Mouse (Mus musculus) CH12.LX (cell line): ENCODE results near the gene Pop4. TPM values are rescaled to one million over a fixed set of nuclear protein-coding genes. Genes with fewer than 3 reads are reported as not detected.

ENCODE experiments used
- DNase-seq: peaks from one replicate; pipeline ENCODE4 v3.0.0-alpha.2; 2013; ENCODE audit errors: extremely low read depth
- H3K27ac ChIP-seq: 2 replicates; pipeline ENCODE4 v1.5.1; 2012; ENCODE audit warnings: low read depth, mild to moderate bottlenecking, control low read depth, moderate library complexity; ENCODE audit not compliant: insufficient read depth
- H3K27me3 ChIP-seq: replicated peaks from 2 replicates; pipeline ENCODE3; 2012; ENCODE audit warnings: inconsistent platforms
- H3K36me3 ChIP-seq, 2 experiments: replicated peaks in 1 of 2; 2 replicates each; pipeline versions ENCODE3 to v1.6.1; 2012; ENCODE audit warnings: inconsistent platforms in 1 of 2, low read length in 1 of 2, mild to moderate bottlenecking in 1 of 2, mixed read lengths in 1 of 2, moderate library complexity in 1 of 2; ENCODE audit not compliant: control insufficient read depth in 1 of 2, insufficient read depth in 1 of 2
- H3K4me1 ChIP-seq, 2 experiments: 2 replicates each; pipeline ENCODE4 v1.6.1; 2012; ENCODE audit warnings: inconsistent platforms in 1 of 2, moderate library complexity in 1 of 2; ENCODE audit not compliant: insufficient read depth in 2 of 2, control insufficient read depth in 1 of 2
- H3K4me2 ChIP-seq: 2 replicates; pipeline ENCODE4 v1.6.1; 2012; ENCODE audit warnings: low read depth, mild to moderate bottlenecking, control low read depth; ENCODE audit not compliant: poor library complexity, insufficient read depth, severe bottlenecking
- H3K4me3 ChIP-seq, 3 experiments: fragments of 150-350 bp in 1 of 3; sonication (generic) in 1 of 3; replicated peaks in 1 of 3; 2 replicates each; pipeline versions ENCODE3 to v1.5.1; 2011 to 2012; ENCODE audit warnings: low read depth in 2 of 3, low read length in 2 of 3, mild to moderate bottlenecking in 2 of 3, moderate library complexity in 2 of 3, control low read depth in 1 of 3, improper control_type of control experiment in 1 of 3, inconsistent platforms in 1 of 3, mixed read lengths in 1 of 3; ENCODE audit not compliant: poor library complexity in 1 of 3
- H3K79me2 ChIP-seq: replicated peaks from 2 replicates; pipeline ENCODE4 v1.6.1; 2012; ENCODE audit warnings: mild to moderate bottlenecking, moderate library complexity; ENCODE audit not compliant: control insufficient read depth, poor library complexity, insufficient read depth, severe bottlenecking; ENCODE audit errors: extremely low read depth
- H3K9ac ChIP-seq: 2 replicates; pipeline ENCODE4 v1.6.1; 2012; ENCODE audit warnings: low read depth, mild to moderate bottlenecking, control low read depth, moderate library complexity; ENCODE audit not compliant: insufficient read depth
- H3K9me3 ChIP-seq: replicated peaks from 2 replicates; pipeline ENCODE3; 2012; ENCODE audit warnings: low read length, inconsistent platforms, mixed read lengths
- BHLHE40 ChIP-seq: IDR thresholded peaks from 2 replicates; pipeline ENCODE4 v1.6.1; 2011; ENCODE audit warnings: mild to moderate bottlenecking, low read depth, low read length, improper control_type of control experiment
- CHD2 ChIP-seq: IDR thresholded peaks from 2 replicates; pipeline ENCODE4 v1.6.1; 2011; ENCODE audit warnings: low read length, improper control_type of control experiment
- E2F4 ChIP-seq: IDR thresholded peaks from 2 replicates; pipeline ENCODE4 v1.6.1; 2011; ENCODE audit warnings: low read depth, low read length, improper control_type of control experiment; ENCODE audit not compliant: insufficient replicate concordance
- ELF1 ChIP-seq: IDR thresholded peaks from 2 replicates; pipeline ENCODE4 v1.6.1; 2014; ENCODE audit warnings: low read depth, mild to moderate bottlenecking, inconsistent platforms, low read length, improper control_type of control experiment
- EP300 ChIP-seq: IDR thresholded peaks from 2 replicates; pipeline ENCODE4 v1.6.1; 2011; ENCODE audit warnings: low read length, improper control_type of control experiment
- ETS1 ChIP-seq: conservative IDR thresholded peaks from 2 replicates; pipeline ENCODE4 v1.6.1; 2012; ENCODE audit warnings: low read depth, mild to moderate bottlenecking, inconsistent platforms, low read length, improper control_type of control experiment, moderate library complexity
- GABPA ChIP-seq: IDR thresholded peaks from 2 replicates; pipeline ENCODE4 v1.6.1; 2012; ENCODE audit warnings: low read depth, low read length, improper control_type of control experiment, inconsistent platforms; ENCODE audit not compliant: insufficient replicate concordance
- HCFC1 ChIP-seq: IDR thresholded peaks from 2 replicates; pipeline ENCODE4 v1.6.1; 2012; ENCODE audit warnings: low read depth, mild to moderate bottlenecking, inconsistent platforms, low read length, improper control_type of control experiment
- IRF4 ChIP-seq: IDR thresholded peaks from 2 replicates; pipeline ENCODE4 v1.6.1; 2014; ENCODE audit warnings: low read depth, mild to moderate bottlenecking, inconsistent platforms, low read length, improper control_type of control experiment
- KAT2A ChIP-seq: IDR thresholded peaks from 2 replicates; pipeline ENCODE4 v1.6.1; 2012; ENCODE audit warnings: low read length, improper control_type of control experiment, inconsistent platforms; ENCODE audit not compliant: insufficient replicate concordance
- MEF2A ChIP-seq: IDR thresholded peaks from 2 replicates; pipeline ENCODE4 v1.6.1; 2014; ENCODE audit warnings: low read depth, mild to moderate bottlenecking, inconsistent platforms, low read length, improper control_type of control experiment, borderline replicate concordance
- MYC ChIP-seq: IDR thresholded peaks from 2 replicates; pipeline ENCODE4 v1.6.1; 2011; ENCODE audit warnings: low read depth, mild to moderate bottlenecking, improper control_type of control experiment, low read length
- NELFE ChIP-seq: IDR thresholded peaks from 2 replicates; pipeline ENCODE4 v1.6.1; 2011; ENCODE audit warnings: low read depth, low read length, improper control_type of control experiment
- NRF1 ChIP-seq: IDR thresholded peaks from 2 replicates; pipeline ENCODE4 v1.6.1; 2014; ENCODE audit warnings: low read depth, mild to moderate bottlenecking, inconsistent platforms, low read length, improper control_type of control experiment, moderate library complexity
- PAX5 ChIP-seq: IDR thresholded peaks from 2 replicates; pipeline ENCODE4 v1.6.1; 2012; ENCODE audit warnings: low read length, inconsistent platforms, mixed read lengths
- POLR2A ChIP-seq: IDR thresholded peaks from 2 replicates; pipeline ENCODE4 v1.6.1; 2011; ENCODE audit warnings: low read depth, mild to moderate bottlenecking, improper control_type of control experiment, low read length
- RAD21 ChIP-seq: IDR thresholded peaks from 2 replicates; pipeline ENCODE4 v1.6.1; 2011; ENCODE audit warnings: low read depth, mild to moderate bottlenecking, low read length, improper control_type of control experiment, moderate library complexity
- SMC3 ChIP-seq: IDR thresholded peaks from 2 replicates; pipeline ENCODE4 v1.6.1; 2011; ENCODE audit warnings: low read depth, low read length, improper control_type of control experiment
- TCF12 ChIP-seq: IDR thresholded peaks from 2 replicates; pipeline ENCODE4 v1.6.1; 2014; ENCODE audit warnings: low read depth, mild to moderate bottlenecking, inconsistent platforms, low read length, improper control_type of control experiment
- UBTF ChIP-seq: IDR thresholded peaks from 2 replicates; pipeline ENCODE4 v1.6.1; 2012; ENCODE audit warnings: low read depth, mild to moderate bottlenecking, inconsistent platforms, low read length, improper control_type of control experiment, moderate library complexity
- ZKSCAN1 ChIP-seq: IDR thresholded peaks from 2 replicates; pipeline ENCODE4 v1.6.1; 2012; ENCODE audit warnings: low read depth, inconsistent platforms, low read length, improper control_type of control experiment, borderline replicate concordance
- ZMIZ1 ChIP-seq: IDR thresholded peaks from 2 replicates; pipeline ENCODE4 v1.6.1; 2012; ENCODE audit warnings: low read depth, mild to moderate bottlenecking, inconsistent platforms, low read length, improper control_type of control experiment
- ZNF384 ChIP-seq: IDR thresholded peaks from 2 replicates; pipeline ENCODE4 v1.6.1; 2012; ENCODE audit warnings: low read depth, low read length, improper control_type of control experiment, inconsistent platforms
- dilution Hi-C: fragments of 300-500 bp; cut with MboI; formaldehyde crosslinking; loops from 2 replicates; pipeline ENCODE4 v1.14.3; 2020; ENCODE audit warnings: low sequenced_read_pairs; ENCODE audit not compliant: extremely low pct_unique_long_range_greater_than_20kb, extremely low pct_ligation_motif_present
- in situ Hi-C: fragments of 300-500 bp; cut with MboI; formaldehyde crosslinking; loops from 3 replicates; pipeline ENCODE4 v1.14.3; 2019; ENCODE audit warnings: low sequenced_read_pairs, low pct_ligation_motif_present, low pct_unique_long_range_greater_than_20kb, mixed read lengths
- polyA plus RNA-seq: library from polyadenylated mRNA; unstranded; fragments of >175 nt; gene quantifications from 2 replicates; pipeline ENCODE4 v1.2.1, GENCODE M21; 2012; ENCODE audit warnings: low read depth; ENCODE audit not compliant: insufficient read length
- total RNA-seq, 2 experiments: library from RNA; depleted of rRNA; stranded (reverse); fragments of 300-350 nt in 1 of 2; fragments of >200 nt in 1 of 2; gene quantifications; 2 replicates each; pipeline ENCODE4 v1.2.3; 2012 to 2014

Gene Pop4
- total and polyA plus RNA-seq, 3 experiments: 33.5 to 64.0 (median 50.5) TPM

DNA sequence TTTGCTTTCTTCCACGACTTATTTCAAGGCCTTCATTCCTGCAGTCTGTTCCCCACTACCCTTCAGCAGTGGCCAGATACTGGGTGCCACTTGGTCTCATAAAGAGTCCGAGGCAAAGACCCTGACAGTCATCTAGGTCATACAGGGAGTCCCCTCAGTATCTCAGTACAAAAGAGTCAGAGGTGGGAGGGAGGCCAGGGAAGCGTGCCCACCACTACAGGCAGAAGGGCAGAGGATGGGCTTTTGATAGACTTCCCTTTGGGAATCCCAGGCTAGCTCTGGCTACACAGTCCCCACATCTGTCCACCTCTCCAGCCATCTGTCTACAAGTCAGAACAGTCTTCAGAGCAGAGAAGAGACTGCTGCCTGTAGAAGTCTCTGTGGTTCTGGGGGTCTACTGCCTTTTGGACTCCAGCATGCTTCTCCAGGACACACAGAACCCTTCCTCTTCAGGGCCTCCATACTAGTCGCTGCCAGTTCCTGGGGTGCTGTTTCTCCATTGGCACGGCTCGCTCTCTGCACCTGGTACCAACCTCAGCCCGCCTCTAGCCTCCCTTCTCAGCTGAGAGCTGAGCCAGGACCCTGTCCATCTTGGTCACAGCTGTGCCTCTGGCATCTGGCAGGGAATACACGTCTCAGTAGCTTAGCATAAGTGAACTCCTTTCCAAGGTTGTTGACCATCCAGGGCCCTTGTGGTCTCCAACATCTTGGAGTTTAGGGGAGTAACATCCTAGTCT, 52.4 kb downstream of the Pop4 start:
- H3K9me3 ChIP-seq: no peaks in the 10 kb centered on the region
- H3K79me2 ChIP-seq: no peaks in the 10 kb centered on the region
- H3K4me2 ChIP-seq: no peak overlapping the region
- H3K4me3 ChIP-seq: no peak overlapping the region
- DNase-seq: no peak
- H3K4me1 ChIP-seq: peaks cover 14 to 34% of the 10 kb centered on the region in 2 experiments
- peaks cover 7% of the 10 kb centered on the region for H3K27me3 ChIP-seq
- TF ChIP-seq POLR2A: no peak
- no peak for TF ChIP-seq E2F4
- TF ChIP-seq ZMIZ1: no peak
- TF ChIP-seq BHLHE40: no peak
- no peak for TF ChIP-seq NELFE
- no peak for TF ChIP-seq CHD2
- TF ChIP-seq MEF2A: no peak
- TF ChIP-seq PAX5: no peak
- TF ChIP-seq ETS1: no peak
- TF ChIP-seq SMC3: no peak
- no peak for TF ChIP-seq UBTF
- no peak for TF ChIP-seq NRF1
- TF ChIP-seq TCF12: no peak
- no peak for TF ChIP-seq ELF1
- no peak for TF ChIP-seq EP300
- no peak for TF ChIP-seq IRF4
- TF ChIP-seq ZNF384: no peak
- TF ChIP-seq HCFC1: no peak
- TF ChIP-seq KAT2A: no peak
- no peak for TF ChIP-seq RAD21
- dilution Hi-C loops: no loop called here
- H3K9ac ChIP-seq: no peak overlapping the region
- no peak overlapping the region for H3K27ac ChIP-seq
- in situ Hi-C loops: no loop called here
- H3K36me3 ChIP-seq: no peaks in the 10 kb centered on the region

DNA sequence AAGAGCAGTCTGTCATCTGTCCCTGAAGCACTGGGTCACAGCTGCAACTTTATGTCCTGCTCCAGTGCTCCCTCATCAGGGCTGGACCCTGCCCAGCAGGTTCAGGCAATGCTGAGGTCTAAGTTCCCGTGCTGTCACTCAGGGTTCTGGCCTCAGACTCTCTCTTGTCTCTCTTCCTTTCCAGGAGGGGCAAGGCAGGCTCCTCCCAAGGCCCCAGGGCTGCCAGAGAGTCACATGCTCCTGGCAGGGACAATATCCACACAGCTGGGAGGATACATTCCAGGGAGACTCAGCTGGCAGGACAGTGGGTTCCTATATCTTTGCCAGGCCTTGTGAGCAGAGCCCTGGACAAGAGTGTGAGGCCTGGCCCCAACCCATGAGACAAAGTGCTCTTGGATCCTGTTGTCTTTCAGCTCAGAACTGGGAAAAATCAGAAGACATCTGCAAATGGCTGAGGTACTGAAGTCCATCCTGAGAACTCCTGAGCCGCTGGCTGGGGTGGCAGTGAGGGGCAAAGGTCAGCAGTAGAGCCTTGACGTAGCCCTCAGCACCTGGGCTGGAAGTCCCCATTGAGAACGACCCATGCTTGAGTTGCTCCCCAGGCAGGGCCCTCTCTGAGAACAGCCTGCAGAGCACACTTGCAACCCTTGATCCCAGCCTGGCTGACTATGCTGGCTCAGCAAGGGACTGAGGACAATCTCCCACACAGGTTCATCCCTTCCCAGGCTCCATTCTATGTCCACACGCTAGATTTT, 53.6 kb downstream of the Pop4 start:
- Histone ChIP-seq H3K79me2 (no peaks in the 10 kb centered on the region), H3K36me3 (no peaks in the 10 kb centered on the region), H3K9ac (no peak overlapping the region), H3K4me2 (no peak overlapping the region), H3K9me3 (no peaks in the 10 kb centered on the region), H3K4me1 (peaks cover 14 to 35% of the 10 kb centered on the region in 2 experiments), H3K4me3 (no peak overlapping the region), H3K27ac (no peak overlapping the region), H3K27me3 (peaks cover 7% of the 10 kb centered on the region)
- no peak for TF ChIP-seq BHLHE40
- TF ChIP-seq ZKSCAN1: no peak
- TF ChIP-seq NRF1: no peak
- no peak for TF ChIP-seq KAT2A
- no peak for TF ChIP-seq IRF4
- TF ChIP-seq E2F4: no peak
- TF ChIP-seq GABPA: no peak
- no peak for TF ChIP-seq MYC
- in situ Hi-C loops (no loop called here), dilution Hi-C loops (no loop called here)
- DNase-seq: no peak
